Mouse (Mus musculus): Measurements from ENCODE around the gene Ndufb5.
"Not testable (repeated sequence)": the region's sequence is repeated elsewhere in the genome, so short reads cannot be mapped to it uniquely, and the experiment has no call there.

Gene Ndufb5

GRCm38 (mm10) chr3:32727861-32728260, 8.9 kb upstream of the Ndufb5 start:
- no peak for DNase-seq

- no peak for DNase-seq
Observed at GRCm38 (mm10) chr3:32737172-32737655, 424 bp downstream of the Ndufb5 start, which contains the start of gene Mrpl47. Gene Mrpl47 (minus strand): TSS chr3:32737605.

- DNase-seq: no peak
Observed at GRCm38 (mm10) chr3:32738549-32738948, 1.8 kb downstream of the Ndufb5 start.

- DNase-seq: no peak
Observed at GRCm38 (mm10) chr3:32742276-32742780, 5.5 kb downstream of the Ndufb5 start.

- DNase-seq: no peak
Observed at GRCm38 (mm10) chr3:32745001-32745400, 8.2 kb downstream of the Ndufb5 start.

- not testable (repeated sequence) for DNase-seq
Observed at GRCm38 (mm10) chr3:32745426-32745825, 8.6 kb downstream of the Ndufb5 start.

- DNase-seq: no peak
Observed at GRCm38 (mm10) chr3:32748384-32748783, 11.6 kb downstream of the Ndufb5 start.

GRCm38 (mm10) chr3:32749820-32750579, 13.2 kb downstream of the Ndufb5 start:
- no peak for DNase-seq

- no peak for DNase-seq
Observed at GRCm38 (mm10) chr3:32754384-32754915, 17.7 kb downstream of the Ndufb5 start.

- DNase-seq: no peak
Observed at GRCm38 (mm10) chr3:32759212-32759611, 22.4 kb downstream of the Ndufb5 start.

GRCm38 (mm10) chr3:32762962-32763361, 26.2 kb downstream of the Ndufb5 start:
- DNase-seq: no peak

GRCm38 (mm10) chr3:32763902-32764301, 27.1 kb downstream of the Ndufb5 start:
- no peak for DNase-seq

GRCm38 (mm10) chr3:32770781-32771180, 34.0 kb downstream of the Ndufb5 start:
- no peak for DNase-seq

Measured in kidney, postnatal 36 days (tissue).